Mouse (Mus musculus): ENCODE data around the gene Chst8. TPM values are rescaled to one million over a fixed set of nuclear protein-coding genes. Genes with fewer than 3 reads are reported as not detected.

The Chst8 gene
- total RNA-seq, 1 experiment, result 2.7 TPM

GRCm38 (mm10) chr7:34670778-34671177 is 141.7 kb downstream of the Chst8 start:
- Histone ChIP-seq H3K27ac (ENCODE audit: insufficient read depth, low read depth, low read length, poor library complexity, severe bottlenecking) (peak overlapping the region; percentile 5; the same call in 1 of the 2 replicates), H3K4me3 (ENCODE audit: insufficient read depth in 1 of 2, low read depth in 1 of 2, low read length in 2 of 2, poor library complexity in 1 of 2, severe bottlenecking in 1 of 2) (no peak overlapping the region), H3K9me3 (ENCODE audit: control insufficient read depth, insufficient read depth, low read depth, low read length) (no peaks in the 10 kb centered on the region), H3K4me1 (ENCODE audit: control insufficient read depth in 2 of 2, insufficient read depth in 2 of 2, low read length in 2 of 2, poor library complexity in 1 of 2) (peaks cover 4 to 27% of the 10 kb centered on the region in 2 experiments; a peak in 3 of 4 replicates), H3K9ac (ENCODE audit: insufficient read depth, low read depth, low read length, poor library complexity, severe bottlenecking) (no peak overlapping the region), H3K36me3 (ENCODE audit: control insufficient read depth, insufficient read depth, low read length, poor library complexity, severe bottlenecking) (no peaks in the 10 kb centered on the region; the same call in 1 of the 2 replicates)
- in situ Hi-C loops (cut with MboI; ENCODE audit: low sequenced_read_pairs in 2 of 2, unreplicated experiment in 2 of 2), result loop anchor here (5.0 to 25.0 kb wide), 3 partner anchors 53 to 263 kb away; no protein-coding TSS in a partner anchor
- TF ChIP-seq MAFK (IDR thresholded peaks at IDR 0.05; ENCODE audit: insufficient read depth, low read depth, low read length), result no peak
- no peak for TF ChIP-seq ZNF384 (IDR thresholded peaks at IDR 0.05; ENCODE audit: low read depth, low read length)
- TF ChIP-seq HCFC1 (IDR thresholded peaks at IDR 0.05; ENCODE audit: borderline replicate concordance, insufficient read depth, low read length), result no peak
- TF ChIP-seq CHD2 (IDR thresholded peaks at IDR 0.05; ENCODE audit: low read depth, low read length), result no peak
- TF ChIP-seq ZC3H11A (IDR thresholded peaks at IDR 0.05; ENCODE audit: borderline replicate concordance, low read depth, low read length), result no peak
- DNase-seq (ENCODE audit: low read depth, low spot score), result no peak

DNA sequence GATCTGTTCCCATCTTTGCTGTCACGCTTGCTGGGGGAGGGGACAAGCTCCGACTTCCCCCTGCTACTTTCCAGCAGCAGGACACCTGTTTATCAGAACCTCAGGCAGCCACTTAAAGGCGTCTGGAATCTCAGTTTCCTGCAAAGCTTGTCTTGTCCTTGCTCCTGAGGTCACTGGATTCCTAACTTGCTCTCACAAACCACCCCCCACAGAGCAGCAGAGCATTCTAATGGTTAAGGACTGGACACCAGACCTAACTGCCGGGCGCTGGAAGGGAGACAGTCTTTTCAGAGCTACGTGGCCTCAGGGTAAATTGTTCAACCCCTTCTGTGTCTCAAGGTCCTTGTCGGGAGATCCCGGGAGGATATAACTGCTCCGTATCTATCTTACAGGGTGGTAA is 143.2 kb downstream of the Chst8 start:
- Histone ChIP-seq H3K27ac (ENCODE audit: insufficient read depth, low read depth, low read length, poor library complexity, severe bottlenecking) (peak overlapping the region; percentile 91), H3K4me1 (ENCODE audit: control insufficient read depth in 2 of 2, insufficient read depth in 2 of 2, low read length in 2 of 2, poor library complexity in 1 of 2) (peaks cover 4 to 20% of the 10 kb centered on the region in 2 experiments; a peak in 3 of 4 replicates), H3K4me3 (ENCODE audit: insufficient read depth in 1 of 2, low read depth in 1 of 2, low read length in 2 of 2, poor library complexity in 1 of 2, severe bottlenecking in 1 of 2) (peak overlapping the region; percentile 40 to 47), H3K9me3 (ENCODE audit: control insufficient read depth, insufficient read depth, low read depth, low read length) (no peaks in the 10 kb centered on the region), H3K36me3 (ENCODE audit: control insufficient read depth, insufficient read depth, low read length, poor library complexity, severe bottlenecking) (no peaks in the 10 kb centered on the region; the same call in 1 of the 2 replicates), H3K9ac (ENCODE audit: insufficient read depth, low read depth, low read length, poor library complexity, severe bottlenecking) (no peak overlapping the region; the same call in 1 of the 2 replicates)
- in situ Hi-C loops (cut with MboI; ENCODE audit: low sequenced_read_pairs in 2 of 2, unreplicated experiment in 2 of 2), result loop anchor here in 1 of 2 experiments (25.0 kb wide), 1 partner anchor 257 kb away; no protein-coding TSS in a partner anchor
- DNase-seq (ENCODE audit: low read depth, low spot score), result peak; percentile 91
- TF ChIP-seq MAFK (IDR thresholded peaks at IDR 0.05; ENCODE audit: insufficient read depth, low read depth, low read length) (no peak), CHD2 (IDR thresholded peaks at IDR 0.05; ENCODE audit: low read depth, low read length) (no peak), HCFC1 (IDR thresholded peaks at IDR 0.05; ENCODE audit: borderline replicate concordance, insufficient read depth, low read length) (no peak), ZC3H11A (IDR thresholded peaks at IDR 0.05; ENCODE audit: borderline replicate concordance, low read depth, low read length) (no peak), ZNF384 (IDR thresholded peaks at IDR 0.05; ENCODE audit: low read depth, low read length) (no peak)

DNA sequence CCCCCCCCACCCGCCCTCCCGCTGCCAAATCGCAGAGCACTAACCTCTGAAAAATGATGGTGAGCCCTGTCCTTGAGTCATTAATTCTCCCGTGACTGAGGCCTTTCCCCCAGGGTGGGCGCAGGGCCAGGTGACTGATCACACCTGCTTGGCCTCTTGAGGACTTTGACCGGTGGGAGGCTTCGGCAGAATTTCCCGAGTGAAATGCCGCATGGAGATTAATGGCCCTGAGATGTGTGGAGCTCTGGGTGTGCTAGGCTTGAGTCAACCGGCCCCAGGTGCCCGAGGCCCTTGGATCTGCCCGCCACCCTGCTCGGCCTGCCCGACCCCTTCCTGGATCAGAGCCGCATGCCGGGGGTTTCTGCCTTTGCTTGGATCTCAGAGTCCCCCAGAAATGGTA is 144.6 kb downstream of the Chst8 start:
- Histone ChIP-seq H3K36me3 (ENCODE audit: control insufficient read depth, insufficient read depth, low read length, poor library complexity, severe bottlenecking) (no peaks in the 10 kb centered on the region), H3K4me1 (ENCODE audit: control insufficient read depth in 2 of 2, insufficient read depth in 2 of 2, low read length in 2 of 2, poor library complexity in 1 of 2) (peaks cover 4 to 20% of the 10 kb centered on the region in 2 experiments; a peak in 3 of 4 replicates), H3K9me3 (ENCODE audit: control insufficient read depth, insufficient read depth, low read depth, low read length) (no peaks in the 10 kb centered on the region), H3K9ac (ENCODE audit: insufficient read depth, low read depth, low read length, poor library complexity, severe bottlenecking) (peak overlapping the region; percentile 57; the same call in 1 of the 2 replicates), H3K4me3 (ENCODE audit: insufficient read depth in 1 of 2, low read depth in 1 of 2, low read length in 2 of 2, poor library complexity in 1 of 2, severe bottlenecking in 1 of 2) (no peak overlapping the region), H3K27ac (ENCODE audit: insufficient read depth, low read depth, low read length, poor library complexity, severe bottlenecking) (no peak overlapping the region)
- in situ Hi-C loops (cut with MboI; ENCODE audit: low sequenced_read_pairs in 2 of 2, unreplicated experiment in 2 of 2), result loop anchor here in 1 of 2 experiments (25.0 kb wide), 1 partner anchor 256 kb away; no protein-coding TSS in a partner anchor
- TF ChIP-seq CHD2 (IDR thresholded peaks at IDR 0.05; ENCODE audit: low read depth, low read length) (no peak), HCFC1 (IDR thresholded peaks at IDR 0.05; ENCODE audit: borderline replicate concordance, insufficient read depth, low read length) (no peak), ZNF384 (IDR thresholded peaks at IDR 0.05; ENCODE audit: low read depth, low read length) (no peak), MAFK (IDR thresholded peaks at IDR 0.05; ENCODE audit: insufficient read depth, low read depth, low read length) (no peak), ZC3H11A (IDR thresholded peaks at IDR 0.05; ENCODE audit: borderline replicate concordance, low read depth, low read length) (no peak)
- no peak for DNase-seq (ENCODE audit: low read depth, low spot score)

DNA sequence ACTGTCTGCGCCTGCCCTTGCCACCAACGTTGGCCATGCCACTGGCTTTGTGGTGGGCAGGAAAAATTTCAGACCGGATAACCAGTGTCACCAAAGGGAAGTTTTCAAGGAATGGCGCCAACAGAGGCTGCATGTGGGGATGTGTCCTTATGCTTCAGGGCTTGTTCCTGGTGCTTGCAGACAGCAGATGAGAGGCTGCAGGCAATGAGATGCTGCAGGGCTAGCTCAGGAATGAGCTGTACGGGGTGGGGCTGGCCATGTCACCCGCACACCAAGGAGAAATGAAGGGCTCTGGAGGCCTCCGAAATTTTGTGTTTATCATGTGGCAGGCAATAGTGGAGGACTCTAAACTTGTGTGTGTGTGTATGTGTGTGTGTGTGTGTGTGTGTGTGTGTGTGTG is 149.4 kb downstream of the Chst8 start:
- in situ Hi-C loops (cut with MboI; ENCODE audit: low sequenced_read_pairs in 2 of 2, unreplicated experiment in 2 of 2), result loop anchor here in 1 of 2 experiments (25.0 kb wide), 1 partner anchor 251 kb away; no protein-coding TSS in a partner anchor
- TF ChIP-seq ZC3H11A (IDR thresholded peaks at IDR 0.05; ENCODE audit: borderline replicate concordance, low read depth, low read length) (no peak), MAFK (IDR thresholded peaks at IDR 0.05; ENCODE audit: insufficient read depth, low read depth, low read length) (no peak), ZNF384 (IDR thresholded peaks at IDR 0.05; ENCODE audit: low read depth, low read length) (no peak), HCFC1 (IDR thresholded peaks at IDR 0.05; ENCODE audit: borderline replicate concordance, insufficient read depth, low read length) (no peak), CHD2 (IDR thresholded peaks at IDR 0.05; ENCODE audit: low read depth, low read length) (no peak)

More for the DNA sequence above, 149.4 kb downstream of the Chst8 start:
- H3K9ac ChIP-seq (ENCODE audit: insufficient read depth, low read depth, low read length, poor library complexity, severe bottlenecking), result no peak overlapping the region
- DNase-seq (ENCODE audit: low read depth, low spot score), result no peak
- H3K4me3 ChIP-seq (ENCODE audit: insufficient read depth in 1 of 2, low read depth in 1 of 2, low read length in 2 of 2, poor library complexity in 1 of 2, severe bottlenecking in 1 of 2), result no peak overlapping the region
- peaks cover 5 to 10% of the 10 kb centered on the region in 2 experiments; a peak in 2 of 4 replicates for H3K4me1 ChIP-seq (ENCODE audit: control insufficient read depth in 2 of 2, insufficient read depth in 2 of 2, low read length in 2 of 2, poor library complexity in 1 of 2)
- no peaks in the 10 kb centered on the region for H3K9me3 ChIP-seq (ENCODE audit: control insufficient read depth, insufficient read depth, low read depth, low read length)
- no peaks in the 10 kb centered on the region for H3K36me3 ChIP-seq (ENCODE audit: control insufficient read depth, insufficient read depth, low read length, poor library complexity, severe bottlenecking)
- H3K27ac ChIP-seq (ENCODE audit: insufficient read depth, low read depth, low read length, poor library complexity, severe bottlenecking), result no peak overlapping the region
